Mouse (Mus musculus): Measurements from ENCODE around the gene Trcg1. TPM values are rescaled to one million over a fixed set of nuclear protein-coding genes. Genes with fewer than 3 reads are reported as not detected.
A peak's percentile ranks its signal among the peaks of the same experiment; 100 is the strongest.

Gene Trcg1
- polyA plus RNA-seq, 1 experiment from 2014 or later, result not detected

DNA sequence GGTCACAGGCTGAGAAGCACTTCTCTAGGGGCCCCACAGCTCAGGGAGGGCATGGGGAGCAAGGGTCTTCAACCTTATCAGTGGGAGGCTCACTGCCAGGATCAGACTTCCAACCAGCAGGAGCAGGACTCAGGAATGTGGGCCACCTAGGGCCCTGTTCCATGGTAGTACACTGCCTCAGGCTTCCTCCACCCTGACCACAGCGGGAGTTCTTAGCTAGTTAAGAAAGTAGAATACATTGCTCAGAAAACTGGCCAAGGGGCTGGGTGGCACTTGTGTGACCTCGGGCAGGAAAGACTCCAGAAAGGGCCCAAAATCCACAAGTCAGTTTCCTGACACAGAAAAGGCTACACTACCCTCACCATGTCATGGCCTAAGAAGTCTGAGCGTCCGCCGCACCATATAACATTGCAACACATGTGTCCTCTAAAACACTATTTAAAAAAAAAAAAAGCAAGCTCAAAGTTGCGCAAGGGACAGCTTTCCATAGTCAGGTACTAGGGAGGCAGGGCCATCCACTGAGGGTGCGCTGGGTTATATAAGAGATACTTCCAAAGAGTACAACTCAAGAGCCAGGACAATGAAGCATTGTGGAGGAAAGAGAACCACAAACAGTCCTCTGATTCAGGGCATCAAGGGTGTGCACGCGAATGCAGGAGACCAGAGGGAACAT, 18.6 kb downstream of the Trcg1 start:
- no peak for ATAC-seq (ENCODE audit: low FRiP score, low TSS enrichment)
- Histone ChIP-seq H3K36me3 (ENCODE audit: control insufficient read depth, insufficient read depth, low read length) (peaks cover 70% of the 10 kb centered on the region), H3K9me3 (ENCODE audit: control insufficient read depth, low read length) (no peaks in the 10 kb centered on the region), H3K27ac (ENCODE audit: low read depth, low read length) (no peak overlapping the region), H3K4me1 (ENCODE audit: control insufficient read depth, insufficient read depth, low read length) (no peaks in the 10 kb centered on the region), H3K27me3 (ENCODE audit: control insufficient read depth, insufficient read depth, low read length) (no peaks in the 10 kb centered on the region), H3K9ac (ENCODE audit: low read depth, low read length) (no peak overlapping the region), H3K4me3 (ENCODE audit: low read length) (no peak overlapping the region), H3K4me2 (replicated peaks; ENCODE audit: low read depth, low read length) (no peak overlapping the region)
- WGBS, result 94% methylated on average over 9 of the region's 9 CpGs

GRCm38 (mm10) chr9:57256309-57256708, 20.0 kb downstream of the Trcg1 start:
- Histone ChIP-seq H3K4me3 (ENCODE audit: low read length) (no peak overlapping the region), H3K27ac (ENCODE audit: low read depth, low read length) (no peak overlapping the region), H3K27me3 (ENCODE audit: control insufficient read depth, insufficient read depth, low read length) (no peaks in the 10 kb centered on the region), H3K36me3 (ENCODE audit: control insufficient read depth, insufficient read depth, low read length) (peaks cover 68% of the 10 kb centered on the region), H3K9ac (ENCODE audit: low read depth, low read length) (no peak overlapping the region), H3K9me3 (ENCODE audit: control insufficient read depth, low read length) (no peaks in the 10 kb centered on the region), H3K4me1 (ENCODE audit: control insufficient read depth, insufficient read depth, low read length) (peaks cover 8% of the 10 kb centered on the region; the same call in 1 of the 2 replicates), H3K4me2 (replicated peaks; ENCODE audit: low read depth, low read length) (no peak overlapping the region)
- 96% methylated on average over 20 of the region's 20 CpGs for WGBS
- ATAC-seq (ENCODE audit: low FRiP score, low TSS enrichment), result no peak

- 94% methylated on average over 11 of the region's 11 CpGs for WGBS
- Histone ChIP-seq H3K9me3 (ENCODE audit: control insufficient read depth, low read length) (no peaks in the 10 kb centered on the region), H3K27ac (ENCODE audit: low read depth, low read length) (no peak overlapping the region), H3K36me3 (ENCODE audit: control insufficient read depth, insufficient read depth, low read length) (peaks cover 64% of the 10 kb centered on the region), H3K27me3 (ENCODE audit: control insufficient read depth, insufficient read depth, low read length) (no peaks in the 10 kb centered on the region), H3K4me3 (ENCODE audit: low read length) (no peak overlapping the region), H3K9ac (ENCODE audit: low read depth, low read length) (no peak overlapping the region), H3K4me1 (ENCODE audit: control insufficient read depth, insufficient read depth, low read length) (peaks cover 8% of the 10 kb centered on the region; the same call in 1 of the 2 replicates), H3K4me2 (replicated peaks; ENCODE audit: low read depth, low read length) (no peak overlapping the region)
- ATAC-seq (ENCODE audit: low FRiP score, low TSS enrichment), result no peak
These were observed 20.5 kb downstream of the Trcg1 start for GRCm38 (mm10) chr9:57256861-57257260.

- no peak overlapping the region for H3K4me3 ChIP-seq (ENCODE audit: low read length)
- no peak overlapping the region for H3K9ac ChIP-seq (ENCODE audit: low read depth, low read length)
- no peaks in the 10 kb centered on the region for H3K27me3 ChIP-seq (ENCODE audit: control insufficient read depth, insufficient read depth, low read length)
- H3K4me2 ChIP-seq (replicated peaks; ENCODE audit: low read depth, low read length), result no peak overlapping the region
- H3K36me3 ChIP-seq (ENCODE audit: control insufficient read depth, insufficient read depth, low read length), result peaks cover 57% of the 10 kb centered on the region
- 97% methylated on average over 9 of the region's 9 CpGs for WGBS
- no peak for ATAC-seq (ENCODE audit: low FRiP score, low TSS enrichment)
- H3K27ac ChIP-seq (ENCODE audit: low read depth, low read length), result no peak overlapping the region
- H3K9me3 ChIP-seq (ENCODE audit: control insufficient read depth, low read length), result no peaks in the 10 kb centered on the region
- H3K4me1 ChIP-seq (ENCODE audit: control insufficient read depth, insufficient read depth, low read length), result peaks cover 8% of the 10 kb centered on the region; the same call in 1 of the 2 replicates
These were observed 21.3 kb downstream of the Trcg1 start for GRCm38 (mm10) chr9:57257627-57258026.

GRCm38 (mm10) chr9:57259736-57260135, 23.4 kb downstream of the Trcg1 start:
- Histone ChIP-seq H3K4me1 (ENCODE audit: control insufficient read depth, insufficient read depth, low read length) (peaks cover 8% of the 10 kb centered on the region; the same call in 1 of the 2 replicates), H3K4me2 (replicated peaks; ENCODE audit: low read depth, low read length) (peak overlapping the region; percentile 93; the same call in 1 of the 2 replicates), H3K27ac (ENCODE audit: low read depth, low read length) (no peak overlapping the region), H3K4me3 (ENCODE audit: low read length) (0 out of 2 replicates have a peak overlapping the region, but pooled peaks have one; percentile 82), H3K9ac (ENCODE audit: low read depth, low read length) (no peak overlapping the region), H3K27me3 (ENCODE audit: control insufficient read depth, insufficient read depth, low read length) (no peaks in the 10 kb centered on the region), H3K9me3 (ENCODE audit: control insufficient read depth, low read length) (no peaks in the 10 kb centered on the region), H3K36me3 (ENCODE audit: control insufficient read depth, insufficient read depth, low read length) (peaks cover 36% of the 10 kb centered on the region)
- WGBS, result 1% methylated on average over 3 of the region's 3 CpGs
- ATAC-seq (ENCODE audit: low FRiP score, low TSS enrichment), result peak; percentile 11; the same call in 1 of the 2 replicates

- Histone ChIP-seq H3K9ac (ENCODE audit: low read depth, low read length) (peak overlapping the region; percentile 93; the same call in 1 of the 2 replicates), H3K27ac (ENCODE audit: low read depth, low read length) (no peak overlapping the region), H3K4me2 (replicated peaks; ENCODE audit: low read depth, low read length) (peak overlapping the region; percentile 93), H3K4me1 (ENCODE audit: control insufficient read depth, insufficient read depth, low read length) (peaks cover 11% of the 10 kb centered on the region; the same call in 1 of the 2 replicates), H3K9me3 (ENCODE audit: control insufficient read depth, low read length) (no peaks in the 10 kb centered on the region), H3K27me3 (ENCODE audit: control insufficient read depth, insufficient read depth, low read length) (no peaks in the 10 kb centered on the region), H3K4me3 (ENCODE audit: low read length) (peak overlapping the region; percentile 82), H3K36me3 (ENCODE audit: control insufficient read depth, insufficient read depth, low read length) (peaks cover 30% of the 10 kb centered on the region)
- ATAC-seq (ENCODE audit: low FRiP score, low TSS enrichment), result no peak
- 19% methylated on average over 12 of the region's 12 CpGs for WGBS
These were observed 24.6 kb downstream of the Trcg1 start for GRCm38 (mm10) chr9:57260940-57261339.

GRCm38 (mm10) chr9:57261516-57261912, 25.2 kb downstream of the Trcg1 start:
- Histone ChIP-seq H3K36me3 (ENCODE audit: control insufficient read depth, insufficient read depth, low read length) (peaks cover 24% of the 10 kb centered on the region), H3K4me2 (replicated peaks; ENCODE audit: low read depth, low read length) (peak overlapping the region; percentile 93), H3K9ac (ENCODE audit: low read depth, low read length) (peak overlapping the region; percentile 93), H3K27ac (ENCODE audit: low read depth, low read length) (peak overlapping the region; percentile 75; the same call in 1 of the 2 replicates), H3K27me3 (ENCODE audit: control insufficient read depth, insufficient read depth, low read length) (no peaks in the 10 kb centered on the region), H3K4me1 (ENCODE audit: control insufficient read depth, insufficient read depth, low read length) (peaks cover 11% of the 10 kb centered on the region; the same call in 1 of the 2 replicates), H3K9me3 (ENCODE audit: control insufficient read depth, low read length) (no peaks in the 10 kb centered on the region), H3K4me3 (ENCODE audit: low read length) (peak overlapping the region; percentile 82)
- WGBS, result under 1% methylated on average over 26 of the region's 26 CpGs
- peak; percentile 25; the same call in 1 of the 2 replicates for ATAC-seq (ENCODE audit: low FRiP score, low TSS enrichment)

- Histone ChIP-seq H3K4me2 (replicated peaks; ENCODE audit: low read depth, low read length) (peak within 1 kb of the TSS; percentile 93), H3K4me3 (ENCODE audit: low read length) (peak within 1 kb of the TSS; percentile 82), H3K36me3 (ENCODE audit: control insufficient read depth, insufficient read depth, low read length) (peaks cover 19% of the 10 kb centered on the region), H3K4me1 (ENCODE audit: control insufficient read depth, insufficient read depth, low read length) (peaks cover 11% of the 10 kb centered on the region; the same call in 1 of the 2 replicates), H3K9ac (ENCODE audit: low read depth, low read length) (peak within 1 kb of the TSS; percentile 93), H3K27me3 (ENCODE audit: control insufficient read depth, insufficient read depth, low read length) (no peaks in the 10 kb centered on the region), H3K9me3 (ENCODE audit: control insufficient read depth, low read length) (no peaks in the 10 kb centered on the region), H3K27ac (ENCODE audit: low read depth, low read length) (peak within 1 kb of the TSS; percentile 75)
- under 1% methylated on average over 73 of the region's 87 CpGs for WGBS
- peak; percentile 83 for ATAC-seq (ENCODE audit: low FRiP score, low TSS enrichment)
These were observed 25.8 kb downstream of the Trcg1 start, which contains the start of gene 1700017B05Rik for GRCm38 (mm10) chr9:57261913-57262794. 1700017B05Rik (minus strand) TSS chr9:57262612.

Data from kidney, embryonic 14.5 days (tissue).